Mouse (Mus musculus) neutrophil, adult 5-6 weeks (primary cell): ENCODE data around the gene Fam92b. TPM values are rescaled to one million over a fixed set of nuclear protein-coding genes. Genes with fewer than 3 reads are reported as not detected.

Source experiments
- ATAC-seq: fragments of 151-379, 151-347 bp; 2 replicates; pipeline ENCODE4 v1.8.0; 2017; ENCODE audit warnings: mild to moderate bottlenecking, moderate TSS enrichment; ENCODE audit not compliant: insufficient number of reproducible peaks, poor library complexity, low FRiP score, severe bottlenecking; ENCODE audit errors: extremely low read depth
- total RNA-seq: library from RNA; stranded (forward); fragments of 200-1000 nt; gene quantifications from 2 replicates; pipeline ENCODE4 v1.2.3, GENCODE M21; 2017

Fam92b gene
- total RNA-seq, 1 experiment from 2014 or later: not detected

DNA sequence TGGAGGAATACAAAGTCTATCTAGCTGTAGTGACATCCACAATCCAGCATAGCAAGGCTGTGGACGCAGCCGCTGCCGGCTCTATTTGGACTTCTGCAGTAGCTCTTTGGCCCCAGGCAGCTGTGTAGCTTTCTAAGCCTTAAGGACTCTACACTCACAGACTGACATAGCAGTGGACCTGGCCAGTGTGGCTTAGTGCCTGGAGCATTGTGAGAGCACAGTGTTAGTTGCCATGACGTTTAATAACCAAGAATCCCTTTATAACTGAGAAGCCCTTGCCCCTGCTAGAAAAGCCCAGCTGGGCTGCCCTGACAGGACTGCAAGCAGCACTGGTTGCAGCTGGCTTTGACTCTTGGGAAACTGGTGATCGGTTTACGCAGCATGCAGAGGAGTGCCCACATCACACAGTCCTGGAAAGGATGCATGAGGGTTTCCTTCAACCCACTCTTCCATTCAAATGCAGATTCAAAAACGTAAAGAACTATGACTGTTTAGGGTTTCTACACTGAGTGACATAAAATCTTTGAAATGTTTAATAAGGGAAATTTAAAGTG is 52.4 kb downstream of the Fam92b start:
- ATAC-seq: no peak

DNA sequence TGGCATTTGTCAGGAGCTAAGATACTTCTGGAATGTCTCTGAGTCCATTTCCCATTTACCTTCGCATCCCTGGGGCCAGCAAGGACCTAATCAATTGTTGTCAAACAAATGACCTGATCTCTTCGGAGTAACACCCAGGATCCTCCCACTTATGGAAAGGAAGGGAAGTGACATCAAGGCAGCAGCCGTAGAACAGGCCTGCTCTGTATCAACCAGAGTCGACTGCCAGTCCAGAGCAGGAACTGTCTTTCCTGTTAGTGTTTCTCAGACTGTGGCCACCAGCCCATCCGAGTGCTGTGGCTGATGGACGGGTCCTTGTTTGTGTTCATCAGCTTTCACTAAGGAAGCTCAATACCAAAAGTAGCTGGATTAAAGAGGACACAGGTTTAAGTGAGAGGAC is 53.0 kb downstream of the Fam92b start:
- ATAC-seq: no peak

DNA sequence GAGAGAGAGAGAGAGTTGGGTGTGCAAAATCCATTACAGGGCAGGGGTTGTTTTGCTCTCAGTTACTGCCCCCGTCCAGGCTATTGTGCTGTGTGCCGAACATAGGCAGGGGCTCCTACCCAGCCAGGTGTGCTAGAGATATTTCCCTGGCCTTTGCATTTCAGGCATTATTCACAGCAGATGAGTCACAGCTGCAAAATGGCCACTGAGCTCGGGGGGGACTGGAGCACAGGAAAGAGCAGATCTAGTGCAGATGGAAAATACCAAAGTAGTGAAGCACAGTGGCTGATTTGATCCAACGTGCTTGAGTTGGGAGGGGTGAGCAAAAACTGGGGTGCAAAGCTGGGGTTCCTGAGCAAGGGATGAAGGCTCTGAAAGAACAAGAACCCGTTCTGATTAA is 56.3 kb downstream of the Fam92b start:
- no peak for ATAC-seq

DNA sequence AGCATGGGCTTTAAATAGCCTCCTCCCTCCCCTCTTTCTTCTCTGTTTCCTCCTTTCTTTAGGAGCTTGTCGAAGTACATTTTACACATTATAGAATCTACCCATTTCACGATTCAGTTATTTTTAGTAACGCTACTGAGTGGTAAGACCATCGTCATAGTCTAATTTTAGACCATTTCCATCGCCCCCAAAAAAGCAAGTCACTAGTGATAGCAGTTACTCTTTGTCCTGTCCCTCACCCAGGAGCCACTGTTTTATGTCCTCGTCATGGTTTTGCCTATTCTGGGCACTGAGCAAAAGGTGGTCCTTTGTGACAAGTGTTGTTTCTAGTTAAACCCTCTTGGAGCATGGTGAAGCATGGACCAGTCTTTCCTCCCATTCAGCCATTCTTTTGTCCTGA is 57.3 kb downstream of the Fam92b start:
- no peak for ATAC-seq

DNA sequence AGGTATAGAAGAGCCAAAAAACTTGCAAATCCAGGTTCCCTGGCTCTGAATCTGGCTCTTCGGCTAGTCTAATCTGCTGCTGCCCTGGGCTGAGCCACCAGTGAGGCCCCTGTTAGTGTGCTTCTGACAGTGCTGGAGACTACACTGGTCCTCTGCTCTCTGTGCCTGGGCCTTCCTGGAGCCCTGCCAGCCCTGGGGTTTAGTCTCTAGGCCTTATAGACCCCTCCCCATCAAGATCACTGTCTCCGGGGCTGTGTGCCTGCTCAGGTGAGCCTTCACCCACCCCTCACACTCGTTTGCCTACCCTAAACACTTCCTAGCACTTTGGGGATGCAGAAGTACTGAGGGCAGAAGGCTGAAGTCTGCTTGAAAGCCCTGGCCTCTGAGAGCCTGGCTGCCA is 57.8 kb downstream of the Fam92b start:
- ATAC-seq: no peak

DNA sequence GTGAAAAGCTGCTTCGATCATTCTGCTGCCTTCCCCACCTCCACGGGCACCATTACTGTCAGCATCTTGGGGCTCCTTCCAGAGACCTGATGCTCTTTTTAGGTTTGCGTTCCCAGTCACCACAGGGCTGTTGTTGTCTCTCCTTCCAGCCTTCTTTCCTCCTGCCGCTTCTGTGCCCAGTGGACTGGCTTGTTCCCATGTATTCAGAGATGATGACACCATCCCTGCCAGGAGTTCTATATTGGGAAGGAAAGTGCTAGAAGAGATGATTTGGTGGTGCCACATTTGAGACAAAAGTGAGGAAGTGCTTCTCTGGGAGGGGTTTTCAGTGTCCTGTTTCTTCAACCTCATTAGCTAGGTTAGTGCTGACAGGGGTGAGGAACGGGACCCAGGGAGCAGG is 58.4 kb downstream of the Fam92b start:
- no peak for ATAC-seq

DNA sequence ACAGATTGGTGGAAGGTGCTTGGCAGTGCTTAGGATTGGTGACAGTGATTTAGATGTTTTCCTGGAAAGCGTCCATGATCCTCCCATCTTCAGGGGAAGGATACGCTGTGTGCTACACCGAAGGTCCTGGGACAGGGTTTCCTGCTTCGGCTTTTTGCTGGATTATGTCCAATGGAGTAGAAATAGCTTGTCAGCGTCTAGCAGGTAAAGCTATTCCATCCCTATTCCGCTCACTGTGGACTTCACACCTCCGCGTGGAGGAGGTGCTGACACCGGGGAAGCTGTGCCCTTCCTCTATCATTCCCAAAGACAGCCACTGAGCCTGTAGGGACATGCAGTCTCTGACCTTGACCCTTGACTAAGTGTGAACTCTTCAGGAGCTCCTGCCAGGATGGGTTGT is 59.1 kb downstream of the Fam92b start:
- ATAC-seq: no peak

DNA sequence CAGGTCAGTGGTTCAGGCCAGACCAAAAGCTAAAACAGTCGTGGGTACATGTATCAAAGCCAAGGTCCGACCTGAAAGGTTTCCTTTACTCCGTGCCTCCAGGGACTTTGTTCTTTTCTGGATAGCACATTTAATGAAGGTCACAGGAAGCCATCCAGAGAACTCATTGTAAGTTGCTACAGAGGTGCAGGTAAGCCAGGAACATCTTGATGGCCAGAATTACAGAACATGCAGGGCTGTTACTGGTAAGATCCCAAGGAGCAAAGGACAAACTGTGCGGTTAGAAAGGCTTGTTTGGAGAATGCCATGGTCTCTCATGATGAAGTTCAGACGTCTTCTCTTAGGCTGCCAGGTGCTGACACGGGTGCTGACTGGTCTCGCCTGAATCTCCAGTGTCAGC is 60.7 kb downstream of the Fam92b start:
- ATAC-seq: no peak

Other genes with a start within 250 kb of the Fam92b start
- gene Crispld2, start 185.0 kb downstream of the Fam92b start, total RNA-seq: 10.6 and 11.5 TPM in 2 replicates
- 27.6 and 45.2 TPM in 2 replicates for gene Zdhhc7, start 76.0 kb downstream of the Fam92b start, total RNA-seq
- gene 6430548M08Rik, start 63.3 kb downstream of the Fam92b start, total RNA-seq: 97.9 and 122 TPM in 2 replicates
- gene Gse1, start 51.0 kb upstream of the Fam92b start, total RNA-seq: 22.8 and 28.5 TPM in 2 replicates